Mouse (Mus musculus) heart, adult 9 months (tissue): Measurements from ENCODE around the gene Enkd1.

Experiments used
- DNase-seq, 2 experiments: peaks; one replicate each; pipeline ENCODE4 v3.0.0; 2022; ENCODE audit warnings: low spot score in 2 of 2

Gene Enkd1

DNA sequence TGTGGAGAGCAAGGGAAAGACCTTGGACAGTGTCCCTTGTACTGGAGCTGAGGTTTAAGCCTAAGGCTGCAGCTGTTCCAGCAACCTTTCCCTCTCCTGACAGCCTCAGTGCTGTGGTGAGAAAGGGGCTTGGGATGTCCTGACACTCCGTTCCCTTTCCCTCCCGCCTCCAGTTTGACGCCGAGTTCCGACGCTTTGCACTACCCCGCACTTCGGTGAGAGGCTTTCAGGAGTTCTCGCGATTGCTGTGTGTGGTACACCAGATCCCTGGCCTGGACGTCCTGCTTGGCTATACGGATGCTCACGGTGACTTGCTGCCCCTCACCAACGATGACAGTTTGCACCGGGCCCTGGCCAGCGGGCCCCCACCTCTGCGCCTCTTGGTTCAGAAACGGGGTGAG lies 6.0 kb downstream of the Enkd1 start:
- no peak for DNase-seq

DNA sequence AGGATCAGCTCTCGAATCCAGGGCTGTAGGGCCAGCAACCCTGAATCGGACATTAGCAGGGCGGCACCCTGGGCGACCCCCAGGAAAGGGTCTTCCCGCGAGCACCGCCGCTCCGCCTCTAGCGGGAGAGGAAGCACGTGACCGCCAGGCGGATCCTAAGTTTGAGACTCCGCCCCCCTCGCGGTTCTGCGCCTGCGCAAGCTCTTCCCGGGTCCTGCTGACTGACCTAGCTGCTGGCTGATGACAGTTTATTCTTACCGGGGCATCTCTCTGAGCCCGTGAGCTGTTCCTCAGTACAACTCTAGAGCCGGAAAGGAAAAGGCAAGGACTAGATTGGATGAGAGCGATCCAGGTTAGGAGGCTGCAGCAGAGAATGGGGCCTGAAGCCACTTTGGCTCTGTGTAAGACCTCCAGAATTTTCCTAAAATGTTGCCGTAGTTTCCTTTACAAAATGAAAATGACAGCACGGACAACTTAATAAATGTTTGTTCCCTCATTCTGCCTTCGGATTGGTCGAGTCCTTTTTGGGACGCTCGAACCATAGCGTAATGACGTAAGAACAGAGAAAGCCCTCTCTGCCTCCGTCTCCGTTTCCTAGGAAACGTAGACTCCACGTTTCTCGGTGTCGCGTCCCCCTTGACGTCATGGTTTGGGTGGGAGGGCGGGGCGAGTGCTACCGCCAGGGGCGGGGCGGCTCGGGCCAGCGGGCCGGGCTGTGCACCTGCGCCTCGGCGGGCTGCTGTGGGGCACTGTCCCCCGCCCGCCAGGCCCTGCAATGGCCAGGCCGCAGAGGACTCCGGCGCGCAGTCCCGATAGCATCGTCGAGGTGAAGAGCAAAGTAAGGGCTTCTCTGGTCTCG lies 6.8 kb downstream of the Enkd1 start, which contains the start of the genes Acd and Pard6a:
Gene Acd (minus strand): TSS at position 137 of the 859 bp plus-strand sequence.
Gene Pard6a (plus strand): TSS at position 183 of the 859 bp plus-strand sequence.
- DNase-seq, result peak; percentile 94 to 95

DNA sequence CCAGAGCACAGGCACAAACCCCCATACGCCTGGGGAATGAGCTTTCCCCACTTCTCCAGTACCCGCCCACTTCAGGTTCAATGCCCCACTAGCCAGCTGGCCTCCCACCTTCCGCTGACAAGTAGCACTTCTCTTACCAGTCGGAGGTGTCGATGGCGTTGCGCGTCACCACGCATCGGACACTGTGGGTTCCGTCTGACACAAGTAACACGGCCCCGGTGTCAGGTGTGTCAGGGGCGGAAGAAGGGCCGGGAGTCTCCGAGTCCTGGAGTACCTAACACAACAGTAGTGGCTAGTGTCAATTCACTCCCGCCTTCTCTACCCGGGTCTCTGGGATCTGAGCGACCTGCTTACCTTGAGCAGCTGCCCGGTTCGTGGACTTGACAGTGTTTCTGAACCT lies 7.4 kb downstream of the Enkd1 start:
- no peak for DNase-seq

DNA sequence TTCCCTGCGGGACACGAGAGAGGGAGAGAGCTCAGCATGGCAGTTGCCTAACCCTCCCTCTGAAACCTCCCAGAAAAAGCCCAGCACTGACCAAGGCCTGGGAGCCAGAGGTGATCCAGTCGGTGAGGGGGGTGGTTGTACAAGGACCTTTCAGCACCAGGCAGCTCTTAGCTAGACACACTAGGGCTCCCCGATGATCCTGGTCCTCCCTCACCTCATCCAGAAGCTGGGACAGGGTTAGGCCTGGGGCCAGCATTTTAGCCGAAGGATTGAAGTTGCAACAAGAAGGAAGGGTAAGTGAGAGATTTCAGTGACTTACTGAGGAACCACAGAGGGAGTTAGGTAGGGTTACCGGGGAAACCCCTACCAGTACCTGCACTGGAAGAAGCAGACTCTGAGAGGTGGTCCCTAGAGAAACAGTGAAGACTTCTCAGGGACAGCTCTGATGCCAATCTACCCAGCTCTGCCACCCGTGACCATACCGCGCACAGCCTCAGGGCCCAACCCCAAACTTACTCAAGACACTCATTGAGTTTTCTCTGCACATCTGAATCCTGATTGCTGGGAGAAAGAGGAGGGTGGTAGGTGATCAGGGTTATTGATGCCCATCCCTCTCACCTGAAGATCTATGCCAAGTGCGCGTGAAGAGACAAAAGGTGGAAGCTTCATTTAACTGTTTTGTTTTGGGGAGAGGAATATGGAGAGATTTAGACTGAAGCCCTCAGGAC lies 8.4 kb downstream of the Enkd1 start:
- no peak for DNase-seq

DNA sequence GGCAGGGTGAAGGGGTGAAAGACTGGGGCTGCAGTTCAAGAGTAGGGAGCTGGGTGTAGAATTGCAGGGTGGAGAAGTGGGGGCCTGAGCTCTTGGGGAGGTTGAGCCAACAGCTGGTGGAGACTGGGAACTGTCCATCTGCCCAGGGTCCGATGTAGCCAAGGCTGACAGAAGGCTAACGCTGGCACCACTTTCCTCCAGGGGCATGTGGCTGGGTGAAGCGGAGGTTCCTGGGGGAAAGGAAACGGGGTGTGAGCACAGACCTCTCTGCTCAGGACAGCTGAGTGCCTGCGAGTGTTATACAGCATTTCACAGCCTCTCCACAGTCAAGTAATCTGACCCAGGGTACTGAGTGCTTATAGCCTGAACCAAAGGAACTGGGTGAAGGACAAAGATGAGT lies 9.3 kb downstream of the Enkd1 start:
- no peak for DNase-seq

DNA sequence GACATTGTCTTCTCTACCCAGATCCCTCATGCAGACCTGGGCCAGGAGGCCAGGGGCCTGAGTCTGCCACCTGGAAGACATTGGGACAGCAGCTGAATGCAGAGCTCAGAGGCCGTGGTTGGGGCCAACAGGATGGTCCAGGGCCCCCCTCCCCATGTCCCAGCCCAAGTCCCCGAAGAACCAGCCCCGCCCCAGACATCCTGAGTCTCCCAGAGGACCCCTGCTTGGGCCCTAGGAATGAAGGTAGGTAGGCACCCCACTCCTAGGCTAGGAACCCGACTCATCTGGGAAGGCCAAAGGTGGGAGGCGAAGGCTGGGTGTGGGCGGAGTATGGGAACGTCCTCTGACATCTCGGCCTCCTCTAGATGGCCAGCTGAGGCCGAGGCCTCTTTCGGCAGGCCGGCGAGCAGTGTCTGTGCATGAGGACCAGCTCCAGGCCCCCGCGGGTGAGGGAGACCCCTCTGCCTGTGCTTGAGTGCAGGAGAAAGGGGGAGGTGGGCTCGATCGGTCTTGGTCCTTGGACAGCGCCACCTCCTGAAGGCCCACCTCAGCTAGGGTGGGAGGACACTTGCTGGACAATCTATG lies 10.7 kb downstream of the Enkd1 start:
- DNase-seq, result no peak

DNA sequence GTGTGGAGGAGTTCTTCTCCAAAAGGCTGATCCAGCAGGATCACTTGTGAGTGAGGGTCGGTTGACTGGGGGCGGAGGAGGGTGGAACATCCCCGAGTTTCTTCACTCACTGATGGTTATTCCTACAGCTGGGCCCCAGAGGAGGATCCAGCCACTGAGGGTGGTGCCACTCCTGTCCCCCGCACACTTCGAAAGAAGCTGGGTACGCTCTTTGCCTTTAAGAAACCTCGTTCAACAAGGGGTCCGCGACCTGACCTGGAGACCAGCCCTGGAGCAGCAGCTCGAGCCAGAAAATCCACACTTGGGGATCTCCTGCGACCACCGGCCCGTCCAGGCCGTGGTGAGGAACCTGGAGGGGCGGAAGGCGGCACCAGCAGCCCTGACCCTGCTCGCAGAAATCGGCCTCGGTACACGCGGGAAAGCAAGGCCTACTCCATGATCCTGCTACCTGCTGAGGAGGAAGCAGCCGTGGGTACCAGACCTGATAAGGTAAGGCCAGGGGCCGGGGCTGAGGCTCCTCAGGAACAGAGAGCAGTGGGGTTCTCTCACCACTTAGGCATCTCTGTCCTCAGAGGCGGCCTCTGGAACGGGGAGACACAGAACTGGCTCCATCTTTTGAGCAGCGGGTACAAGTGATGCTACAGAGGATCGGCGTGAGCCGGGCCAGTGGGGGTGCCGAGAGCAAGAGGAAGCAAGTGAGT lies 12.8 kb downstream of the Enkd1 start:
- no peak for DNase-seq

DNA sequence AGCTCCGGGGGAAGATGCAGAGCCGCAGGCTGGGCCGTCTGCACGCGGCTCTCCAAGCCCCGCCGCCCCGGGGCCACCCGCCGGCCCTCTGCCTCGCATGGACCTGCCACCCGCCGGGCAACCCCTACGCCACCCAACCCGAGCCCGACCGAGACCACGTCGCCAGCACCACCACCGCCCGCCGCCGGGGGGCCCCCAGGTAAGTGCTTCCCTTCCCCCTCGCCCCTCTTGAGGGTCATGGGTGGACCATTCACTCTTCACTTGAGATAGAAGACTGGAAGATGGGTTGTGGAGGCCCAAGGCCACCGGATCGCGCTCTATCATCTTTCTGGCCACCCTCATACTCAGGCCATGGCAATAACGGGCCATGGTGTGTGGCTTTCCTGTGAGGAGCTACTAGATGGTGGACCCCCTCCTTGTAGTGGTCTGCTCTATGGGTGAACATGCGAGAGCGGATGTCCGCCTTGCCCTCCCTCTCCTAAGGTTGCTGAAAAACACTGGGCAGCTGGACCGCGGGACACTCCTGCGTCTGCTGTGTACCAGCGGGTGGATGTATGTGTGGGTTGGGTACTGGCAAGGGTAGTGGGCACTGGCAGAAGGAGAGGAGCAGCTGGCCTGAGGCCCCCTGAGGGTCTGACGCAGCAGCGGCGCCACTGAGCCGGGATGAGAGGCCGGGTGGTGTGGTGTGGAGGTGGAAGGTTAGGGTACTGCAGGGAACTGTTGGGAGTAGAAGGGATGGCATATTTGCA lies 13.8 kb downstream of the Enkd1 start:
- DNase-seq, result no peak

DNA sequence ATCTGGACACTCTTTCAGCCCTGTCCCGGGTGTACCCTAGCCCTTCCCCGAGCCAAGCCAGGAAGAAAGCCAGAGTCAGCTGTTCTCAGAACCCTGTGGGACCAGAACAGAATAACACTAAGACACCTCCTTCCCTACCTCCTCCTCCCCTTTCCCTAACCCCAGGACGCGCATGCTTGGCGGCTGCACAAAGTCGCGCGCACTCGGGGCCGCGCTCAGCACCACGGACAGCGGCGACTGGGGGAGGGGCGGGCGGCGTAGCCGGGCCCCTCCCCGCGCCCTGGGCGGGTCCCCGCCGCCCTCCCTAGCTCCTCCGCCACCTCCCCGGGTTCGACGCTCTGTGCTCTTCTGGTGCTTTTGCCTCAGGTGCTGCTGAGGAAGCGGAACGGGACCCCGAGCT lies 14.4 kb downstream of the Enkd1 start:
- peak in 1 of 2 experiments; percentile 39 for DNase-seq

DNA sequence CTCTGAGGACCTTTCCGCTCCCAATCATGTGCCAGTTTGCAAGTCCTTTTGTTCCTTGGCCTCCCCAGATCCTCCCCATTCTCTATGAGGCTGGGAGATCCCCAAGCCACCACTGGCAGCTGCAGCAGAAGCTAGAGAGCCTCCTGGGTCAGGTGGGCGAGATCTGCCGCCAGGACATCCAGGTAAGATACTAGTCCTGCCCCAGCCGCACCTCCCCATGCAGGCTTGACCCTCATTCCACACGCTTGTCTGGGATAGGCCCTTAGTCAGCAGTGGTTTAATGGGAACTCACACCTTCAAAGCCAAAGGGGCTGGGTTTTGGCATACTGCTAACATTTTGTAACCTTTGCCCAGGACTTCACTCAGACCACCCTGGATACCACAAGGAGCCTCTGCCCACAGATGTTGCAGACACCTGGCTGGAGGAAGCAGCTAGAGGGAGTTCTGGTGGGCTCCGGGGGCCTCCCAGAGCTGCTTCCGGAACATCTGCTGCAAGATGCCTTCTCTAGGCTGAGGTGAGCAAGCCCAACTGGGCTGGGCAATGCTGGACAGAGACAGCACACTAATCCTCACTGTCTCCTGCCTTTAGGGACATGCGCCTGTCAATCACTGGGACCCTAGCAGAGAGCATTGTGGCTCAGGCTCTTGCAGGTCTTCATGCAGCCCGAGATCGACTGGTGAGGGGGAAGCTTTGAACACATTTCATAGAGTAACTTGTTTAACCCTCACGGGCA lies 15.4 kb downstream of the Enkd1 start:
- DNase-seq, result no peak

DNA sequence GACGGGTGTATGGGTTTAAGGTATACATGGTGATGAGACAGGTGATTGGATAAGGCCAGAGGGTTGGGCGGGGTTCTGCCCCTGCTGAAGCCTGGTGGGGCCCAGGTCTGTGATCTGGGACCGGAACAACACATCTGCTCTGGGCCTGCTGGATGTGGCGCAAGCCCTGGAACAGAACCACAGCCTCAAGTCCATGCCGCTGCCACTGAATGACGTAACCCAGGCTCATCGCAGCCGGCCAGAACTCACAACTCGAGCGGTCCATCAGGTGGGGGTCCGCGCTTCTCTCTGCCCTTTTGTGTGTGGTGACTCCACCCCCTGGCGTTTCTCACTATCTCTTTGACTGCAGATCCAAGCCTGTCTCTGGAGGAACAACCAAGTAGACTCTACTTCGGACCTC lies 17.0 kb downstream of the Enkd1 start:
- DNase-seq, result no peak

DNA sequence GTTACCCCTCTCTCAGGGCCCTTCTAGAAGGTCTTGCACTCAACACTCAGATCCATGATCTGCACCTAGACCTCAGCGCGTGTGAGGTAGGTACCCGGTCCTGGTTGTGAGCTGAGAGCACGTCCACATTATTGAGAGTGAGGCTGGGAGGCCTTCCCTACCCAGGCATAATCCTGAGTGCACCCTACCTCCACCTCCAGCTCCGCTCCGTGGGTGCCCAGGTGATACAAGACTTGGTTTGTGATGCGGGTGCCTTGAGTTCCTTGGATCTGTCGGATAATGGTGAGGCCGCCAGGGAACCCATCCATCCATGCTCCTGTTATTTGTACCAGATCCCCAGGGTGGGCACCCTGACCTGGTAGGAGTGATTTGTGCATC lies 18.0 kb downstream of the Enkd1 start:
- DNase-seq, result no peak

DNA sequence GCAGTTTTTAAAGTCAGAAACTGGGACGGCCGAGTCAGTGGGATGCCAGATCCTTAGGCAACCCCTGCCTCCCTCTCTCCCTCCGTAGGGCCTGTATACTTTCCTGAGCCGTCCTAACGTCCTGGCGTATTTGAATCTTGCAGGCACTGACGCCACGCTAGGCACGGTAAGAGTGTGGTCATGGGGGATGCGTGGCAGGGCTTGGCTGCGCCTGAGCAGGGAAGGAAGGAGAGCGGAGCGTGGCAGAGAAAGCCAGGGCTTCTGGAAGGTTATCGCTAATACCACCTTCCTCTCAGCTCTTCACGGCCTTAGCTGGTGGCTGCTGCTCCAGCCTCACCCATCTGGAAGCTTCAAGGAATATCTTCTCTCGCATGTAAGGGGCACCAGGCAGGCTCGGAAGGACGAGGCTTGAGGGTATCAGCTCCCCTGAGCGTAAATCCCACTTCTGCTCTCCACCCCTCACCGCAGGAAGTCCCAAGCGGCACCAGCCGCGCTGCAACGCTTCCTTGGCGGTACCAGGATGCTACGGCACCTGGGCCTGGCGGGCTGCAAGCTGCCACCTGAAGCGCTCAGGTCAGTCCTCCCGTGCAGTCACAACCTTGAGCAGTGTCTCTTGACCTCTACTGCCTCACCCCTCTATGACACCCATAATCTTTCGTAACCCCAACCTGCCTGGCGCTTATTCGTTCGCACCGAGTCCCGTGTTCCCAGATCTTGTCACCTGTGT lies 18.6 kb downstream of the Enkd1 start:
- DNase-seq, result no peak

DNA sequence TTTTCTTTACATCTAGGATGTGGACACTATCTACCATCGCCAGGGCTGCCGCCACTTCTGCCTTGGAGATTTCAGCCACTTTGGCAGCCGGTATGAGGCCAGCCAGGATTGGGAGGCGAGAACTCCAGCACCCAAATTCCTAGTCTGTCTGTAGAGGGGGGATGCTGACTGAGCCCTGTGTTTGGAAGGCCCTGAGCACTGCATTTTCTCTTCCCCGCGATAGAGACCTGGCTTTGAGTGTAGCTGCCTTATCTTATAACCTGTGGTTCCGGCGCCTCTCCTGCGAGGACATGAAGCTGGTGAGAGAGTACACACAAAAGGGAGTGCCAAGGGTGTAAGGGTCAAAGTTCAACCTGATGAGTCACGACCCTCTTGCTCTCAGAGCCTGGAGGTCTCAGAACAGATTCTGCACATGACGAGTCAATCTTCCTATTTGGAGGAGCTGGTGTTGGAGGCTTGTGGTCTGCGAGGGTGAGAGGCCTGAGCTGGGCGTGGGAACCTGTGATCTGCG lies 19.7 kb downstream of the Enkd1 start:
- no peak for DNase-seq

DNA sequence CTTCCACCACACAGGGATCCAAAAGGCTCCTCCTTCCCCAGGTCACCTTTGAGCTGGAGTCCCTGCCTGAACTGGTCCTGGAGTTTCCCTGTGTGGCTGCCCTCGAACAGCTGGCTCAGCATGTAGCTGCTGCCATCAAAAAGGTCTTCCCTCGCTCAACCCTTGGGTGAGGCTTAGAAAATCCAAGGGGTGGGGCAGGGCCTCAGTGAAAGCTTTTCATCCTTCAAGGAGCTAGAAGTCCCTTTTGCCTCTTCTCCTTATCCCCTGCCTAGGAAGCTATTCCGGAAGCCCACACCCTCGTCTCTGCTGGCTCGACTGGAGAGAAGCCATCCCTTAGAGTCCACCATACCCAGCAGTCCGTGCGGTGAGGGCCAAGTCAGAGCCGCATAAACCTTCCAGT lies 20.5 kb downstream of the Enkd1 start:
- DNase-seq, result no peak

DNA sequence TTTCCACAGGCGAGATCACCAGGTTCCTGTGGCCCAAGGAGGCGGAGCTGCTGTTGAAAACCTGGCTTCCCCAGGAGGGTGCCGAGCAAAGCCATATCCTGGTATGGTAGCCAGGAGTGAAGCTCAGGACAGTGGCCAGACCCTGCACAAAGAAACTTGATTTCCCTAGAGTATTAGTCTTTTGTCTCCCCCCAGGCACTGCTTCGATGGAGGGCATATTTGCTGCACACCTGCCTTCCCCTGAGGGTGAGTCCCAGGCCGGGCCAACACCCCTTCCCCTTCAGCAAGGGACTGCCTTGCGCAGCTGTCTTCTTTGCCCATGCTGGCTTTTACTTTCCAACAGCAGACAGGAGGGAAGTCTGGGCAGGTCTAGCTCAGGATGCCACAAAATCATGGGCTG lies 21.5 kb downstream of the Enkd1 start:
- no peak for DNase-seq

DNA sequence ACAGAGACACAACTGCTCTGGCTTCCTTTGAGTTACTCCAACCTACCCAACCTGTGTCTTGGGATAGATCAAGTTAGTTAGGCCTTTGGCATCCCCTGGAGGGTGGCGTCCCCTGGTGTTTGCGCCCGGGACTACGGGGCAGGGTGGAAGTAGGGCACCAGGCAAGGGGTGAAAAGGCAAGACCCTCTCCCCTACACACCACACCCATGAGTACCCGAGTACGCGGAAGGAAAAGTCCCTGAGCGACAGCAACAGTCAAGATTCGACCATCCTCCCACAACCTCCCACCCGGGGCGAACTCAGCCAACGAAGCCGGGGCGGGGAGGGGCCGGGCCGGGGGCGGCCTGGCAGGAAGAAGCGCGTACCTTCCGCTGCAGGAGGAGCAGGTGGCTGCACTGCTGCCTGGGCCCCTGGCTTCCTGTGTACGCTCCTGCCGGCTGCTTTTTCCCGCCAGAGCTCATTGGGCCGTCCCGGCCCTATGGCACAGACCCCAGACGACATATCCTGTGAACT lies 22.2 kb downstream of the Enkd1 start, which contains the start of gene Carmil2:
Gene Carmil2 (plus strand): TSS at position 479 of the 513 bp plus-strand sequence.
- peak in 1 of 2 experiments; percentile 54 for DNase-seq

DNA sequence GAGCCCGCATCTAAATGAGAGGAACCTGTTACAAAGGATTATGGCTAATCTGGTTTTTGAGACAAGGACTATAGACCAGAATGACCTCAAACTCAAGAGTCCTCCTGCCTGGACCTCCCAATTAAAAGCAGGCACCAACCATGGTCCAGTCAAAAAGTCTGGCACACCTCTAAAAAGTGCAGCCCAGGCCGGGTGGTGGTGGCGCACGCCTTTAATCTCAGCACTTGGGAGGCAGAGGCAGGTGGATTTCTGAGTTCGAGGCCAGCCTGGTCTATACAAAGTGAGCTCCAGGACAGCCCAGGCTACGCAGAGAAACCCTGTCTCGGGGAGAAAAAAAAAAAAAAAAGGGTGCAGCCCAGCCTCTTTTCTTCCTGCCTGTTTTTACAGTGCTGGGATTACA lies 22.7 kb downstream of the Enkd1 start:
- DNase-seq, result no peak

DNA sequence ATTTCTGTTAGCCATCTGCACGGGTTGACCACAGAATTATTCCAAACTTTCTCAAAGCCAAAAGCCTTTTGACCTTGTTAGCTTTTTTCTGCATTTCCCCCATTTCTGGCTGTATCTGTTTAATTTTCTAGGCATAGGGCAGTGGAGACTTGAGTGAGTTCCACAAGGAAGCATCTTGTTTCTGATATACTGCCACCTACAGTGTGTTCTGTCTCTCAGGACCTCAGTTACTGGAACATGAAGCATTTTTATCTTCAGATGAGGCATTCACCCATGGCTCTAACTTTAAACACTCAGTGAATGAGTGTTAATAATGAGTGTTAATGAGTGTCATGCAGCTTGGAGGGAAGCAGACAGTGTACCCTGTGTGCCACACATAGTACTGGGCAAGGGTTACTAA lies 30.1 kb downstream of the Enkd1 start:
- no peak for DNase-seq
